Mouse (Mus musculus) CH12.LX (cell line): ENCODE results near the gene Lmbrd1. TPM values are rescaled to one million over a fixed set of nuclear protein-coding genes. Genes with fewer than 3 reads are reported as not detected.

Experiments
- DNase-seq: peaks from one replicate; pipeline ENCODE4 v3.0.0-alpha.2; 2013; ENCODE audit errors: extremely low read depth
- H3K27ac ChIP-seq: 2 replicates; pipeline ENCODE4 v1.5.1; 2012; ENCODE audit warnings: low read depth, mild to moderate bottlenecking, control low read depth, moderate library complexity; ENCODE audit not compliant: insufficient read depth
- H3K27me3 ChIP-seq: replicated peaks from 2 replicates; pipeline ENCODE3; 2012; ENCODE audit warnings: inconsistent platforms
- H3K36me3 ChIP-seq, 2 experiments: replicated peaks in 1 of 2; 2 replicates each; pipeline versions ENCODE3 to v1.6.1; 2012; ENCODE audit warnings: inconsistent platforms in 1 of 2, low read length in 1 of 2, mild to moderate bottlenecking in 1 of 2, mixed read lengths in 1 of 2, moderate library complexity in 1 of 2; ENCODE audit not compliant: control insufficient read depth in 1 of 2, insufficient read depth in 1 of 2
- H3K4me1 ChIP-seq, 2 experiments: 2 replicates each; pipeline ENCODE4 v1.6.1; 2012; ENCODE audit warnings: inconsistent platforms in 1 of 2, moderate library complexity in 1 of 2; ENCODE audit not compliant: insufficient read depth in 2 of 2, control insufficient read depth in 1 of 2
- H3K4me2 ChIP-seq: 2 replicates; pipeline ENCODE4 v1.6.1; 2012; ENCODE audit warnings: low read depth, mild to moderate bottlenecking, control low read depth; ENCODE audit not compliant: poor library complexity, insufficient read depth, severe bottlenecking
- H3K4me3 ChIP-seq, 3 experiments: fragments of 150-350 bp in 1 of 3; sonication (generic) in 1 of 3; replicated peaks in 1 of 3; 2 replicates each; pipeline versions ENCODE3 to v1.5.1; 2011 to 2012; ENCODE audit warnings: low read depth in 2 of 3, low read length in 2 of 3, mild to moderate bottlenecking in 2 of 3, moderate library complexity in 2 of 3, control low read depth in 1 of 3, improper control_type of control experiment in 1 of 3, inconsistent platforms in 1 of 3, mixed read lengths in 1 of 3; ENCODE audit not compliant: poor library complexity in 1 of 3
- H3K79me2 ChIP-seq: replicated peaks from 2 replicates; pipeline ENCODE4 v1.6.1; 2012; ENCODE audit warnings: mild to moderate bottlenecking, moderate library complexity; ENCODE audit not compliant: control insufficient read depth, poor library complexity, insufficient read depth, severe bottlenecking; ENCODE audit errors: extremely low read depth
- H3K9ac ChIP-seq: 2 replicates; pipeline ENCODE4 v1.6.1; 2012; ENCODE audit warnings: low read depth, mild to moderate bottlenecking, control low read depth, moderate library complexity; ENCODE audit not compliant: insufficient read depth
- H3K9me3 ChIP-seq: replicated peaks from 2 replicates; pipeline ENCODE3; 2012; ENCODE audit warnings: low read length, inconsistent platforms, mixed read lengths
- BHLHE40 ChIP-seq: IDR thresholded peaks from 2 replicates; pipeline ENCODE4 v1.6.1; 2011; ENCODE audit warnings: mild to moderate bottlenecking, low read depth, low read length, improper control_type of control experiment
- CHD2 ChIP-seq: IDR thresholded peaks from 2 replicates; pipeline ENCODE4 v1.6.1; 2011; ENCODE audit warnings: low read length, improper control_type of control experiment
- CTCF ChIP-seq, 2 experiments: IDR thresholded peaks in 1 of 2; conservative IDR thresholded peaks in 1 of 2; 2 replicates each; pipeline ENCODE4 v1.5.1; 2011 to 2012; ENCODE audit warnings: low read depth in 2 of 2, low read length in 2 of 2, improper control_type of control experiment in 1 of 2, inconsistent platforms in 1 of 2, mild to moderate bottlenecking in 1 of 2, moderate library complexity in 1 of 2
- E2F4 ChIP-seq: IDR thresholded peaks from 2 replicates; pipeline ENCODE4 v1.6.1; 2011; ENCODE audit warnings: low read depth, low read length, improper control_type of control experiment; ENCODE audit not compliant: insufficient replicate concordance
- ETS1 ChIP-seq: conservative IDR thresholded peaks from 2 replicates; pipeline ENCODE4 v1.6.1; 2012; ENCODE audit warnings: low read depth, mild to moderate bottlenecking, inconsistent platforms, low read length, improper control_type of control experiment, moderate library complexity
- GABPA ChIP-seq: IDR thresholded peaks from 2 replicates; pipeline ENCODE4 v1.6.1; 2012; ENCODE audit warnings: low read depth, low read length, improper control_type of control experiment, inconsistent platforms; ENCODE audit not compliant: insufficient replicate concordance
- HCFC1 ChIP-seq: IDR thresholded peaks from 2 replicates; pipeline ENCODE4 v1.6.1; 2012; ENCODE audit warnings: low read depth, mild to moderate bottlenecking, inconsistent platforms, low read length, improper control_type of control experiment
- JUN ChIP-seq: IDR thresholded peaks from 2 replicates; pipeline ENCODE4 v1.6.1; 2011; ENCODE audit warnings: low read depth, mild to moderate bottlenecking, low read length, improper control_type of control experiment, moderate library complexity; ENCODE audit not compliant: insufficient read depth
- MAX ChIP-seq: IDR thresholded peaks from 2 replicates; pipeline ENCODE4 v1.6.1; 2011; ENCODE audit warnings: low read length, improper control_type of control experiment
- MAZ ChIP-seq: IDR thresholded peaks from 2 replicates; pipeline ENCODE4 v1.6.1; 2012; ENCODE audit warnings: low read depth, mild to moderate bottlenecking, inconsistent platforms, low read length, improper control_type of control experiment, moderate library complexity
- MXI1 ChIP-seq: IDR thresholded peaks from 2 replicates; pipeline ENCODE4 v1.6.1; 2011; ENCODE audit warnings: mild to moderate bottlenecking, low read depth, low read length, improper control_type of control experiment
- MYC ChIP-seq: IDR thresholded peaks from 2 replicates; pipeline ENCODE4 v1.6.1; 2011; ENCODE audit warnings: low read depth, mild to moderate bottlenecking, improper control_type of control experiment, low read length
- NELFE ChIP-seq: IDR thresholded peaks from 2 replicates; pipeline ENCODE4 v1.6.1; 2011; ENCODE audit warnings: low read depth, low read length, improper control_type of control experiment
- NRF1 ChIP-seq: IDR thresholded peaks from 2 replicates; pipeline ENCODE4 v1.6.1; 2014; ENCODE audit warnings: low read depth, mild to moderate bottlenecking, inconsistent platforms, low read length, improper control_type of control experiment, moderate library complexity
- POLR2AphosphoS2 ChIP-seq: IDR thresholded peaks from 2 replicates; pipeline ENCODE4 v1.6.1; 2011; ENCODE audit warnings: low read depth, low read length, improper control_type of control experiment
- RCOR1 ChIP-seq: conservative IDR thresholded peaks from 2 replicates; pipeline ENCODE4 v1.6.1; 2012; ENCODE audit warnings: low read depth, mild to moderate bottlenecking, inconsistent platforms, low read length, improper control_type of control experiment
- TBP ChIP-seq: conservative IDR thresholded peaks from 2 replicates; pipeline ENCODE4 v1.6.1; 2011; ENCODE audit warnings: low read depth, low read length, improper control_type of control experiment
- ZC3H11A ChIP-seq: IDR thresholded peaks from 2 replicates; pipeline ENCODE4 v1.6.1; 2012; ENCODE audit warnings: low read depth, mild to moderate bottlenecking, inconsistent platforms, low read length, improper control_type of control experiment
- ZKSCAN1 ChIP-seq: IDR thresholded peaks from 2 replicates; pipeline ENCODE4 v1.6.1; 2012; ENCODE audit warnings: low read depth, inconsistent platforms, low read length, improper control_type of control experiment, borderline replicate concordance
- dilution Hi-C: fragments of 300-500 bp; cut with MboI; formaldehyde crosslinking; loops from 2 replicates; pipeline ENCODE4 v1.14.3; 2020; ENCODE audit warnings: low sequenced_read_pairs; ENCODE audit not compliant: extremely low pct_unique_long_range_greater_than_20kb, extremely low pct_ligation_motif_present
- in situ Hi-C: fragments of 300-500 bp; cut with MboI; formaldehyde crosslinking; loops from 3 replicates; pipeline ENCODE4 v1.14.3; 2019; ENCODE audit warnings: low sequenced_read_pairs, low pct_ligation_motif_present, low pct_unique_long_range_greater_than_20kb, mixed read lengths
- polyA plus RNA-seq: library from polyadenylated mRNA; unstranded; fragments of >175 nt; gene quantifications from 2 replicates; pipeline ENCODE4 v1.2.1, GENCODE M21; 2012; ENCODE audit warnings: low read depth; ENCODE audit not compliant: insufficient read length
- total RNA-seq, 2 experiments: library from RNA; depleted of rRNA; stranded (reverse); fragments of 300-350 nt in 1 of 2; fragments of >200 nt in 1 of 2; gene quantifications; 2 replicates each; pipeline ENCODE4 v1.2.3; 2012 to 2014

Gene Lmbrd1
- total and polyA plus RNA-seq, 3 experiments: 8.6 to 21.2 (median 17.3) TPM

DNA sequence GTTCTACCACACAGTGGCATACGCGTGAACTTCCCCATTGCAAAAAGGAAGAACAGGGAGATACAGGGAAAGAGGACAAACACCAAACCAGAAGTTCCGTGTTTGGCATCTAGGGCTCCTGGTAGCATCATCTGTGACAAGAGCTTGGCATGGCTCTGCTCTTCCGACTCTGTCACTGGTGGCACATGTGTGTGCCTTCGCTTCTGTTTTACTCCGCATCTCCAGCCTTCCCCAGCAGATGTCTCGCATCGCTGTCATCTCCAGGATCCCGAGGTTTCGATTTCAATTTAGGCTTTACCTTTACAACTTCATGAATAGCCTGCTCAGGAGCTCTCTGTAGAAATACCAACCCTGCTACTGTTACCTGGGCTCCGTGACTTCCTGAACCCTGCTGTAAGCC lies 51.4 kb downstream of the Lmbrd1 start:
- H3K9me3 ChIP-seq: no peaks in the 10 kb centered on the region
- no peak for DNase-seq
- in situ Hi-C loops: no loop called here
- H3K36me3 ChIP-seq: peaks cover 17 to 53% of the 10 kb centered on the region in 2 experiments
- peaks cover 0 to 5% of the 10 kb centered on the region in 2 experiments; a peak in 1 of 4 replicates for H3K4me1 ChIP-seq
- dilution Hi-C loops: no loop called here
- H3K27ac ChIP-seq: no peak overlapping the region
- H3K9ac ChIP-seq: no peak overlapping the region
- H3K27me3 ChIP-seq: no peaks in the 10 kb centered on the region
- no peak overlapping the region for H3K4me2 ChIP-seq
- no peaks in the 10 kb centered on the region for H3K79me2 ChIP-seq
- no peak overlapping the region for H3K4me3 ChIP-seq
- no peak for TF ChIP-seq E2F4
- no peak for TF ChIP-seq NRF1
- TF ChIP-seq ZC3H11A: no peak
- TF ChIP-seq RCOR1: no peak
- TF ChIP-seq MYC: no peak
- no peak for TF ChIP-seq MAX
- no peak for TF ChIP-seq JUN
- TF ChIP-seq, all 38 proteins: peak for 0

DNA sequence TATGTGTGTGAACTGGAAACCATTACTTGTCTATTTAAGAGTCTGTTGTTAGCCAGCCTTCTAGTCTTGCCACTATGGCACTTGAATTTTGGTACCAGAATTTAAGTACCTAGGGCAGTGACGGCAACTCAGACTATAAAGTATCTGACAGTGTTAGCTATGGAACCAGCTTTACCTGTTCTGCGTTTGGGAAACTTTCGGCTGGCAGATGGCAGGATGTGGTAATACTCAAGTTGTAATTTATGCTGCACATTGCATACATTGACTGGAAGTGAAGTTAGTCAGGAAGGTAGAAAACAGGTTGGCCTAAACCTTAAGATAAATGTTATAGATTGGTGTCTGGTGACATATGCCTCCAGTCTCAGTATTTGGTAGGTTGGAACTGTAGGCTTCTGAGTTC lies 53.9 kb downstream of the Lmbrd1 start:
- DNase-seq: no peak
- Histone ChIP-seq H3K79me2 (no peaks in the 10 kb centered on the region), H3K4me2 (no peak overlapping the region), H3K27me3 (no peaks in the 10 kb centered on the region), H3K4me1 (peaks cover 0 to 5% of the 10 kb centered on the region in 2 experiments; a peak in 1 of 4 replicates), H3K27ac (no peak overlapping the region), H3K36me3 (peaks cover 17 to 65% of the 10 kb centered on the region in 2 experiments), H3K4me3 (no peak overlapping the region), H3K9me3 (no peaks in the 10 kb centered on the region), H3K9ac (no peak overlapping the region)
- in situ Hi-C loops (no loop called here), dilution Hi-C loops (no loop called here)
- no peak for TF ChIP-seq ETS1
- no peak for TF ChIP-seq MYC
- TF ChIP-seq POLR2AphosphoS2: no peak
- TF ChIP-seq CHD2: no peak
- TF ChIP-seq JUN: no peak
- no peak for TF ChIP-seq RCOR1
- no peak for TF ChIP-seq MXI1
- no peak for TF ChIP-seq E2F4
- no peak for TF ChIP-seq ZKSCAN1
- no peak for TF ChIP-seq CTCF (conservative IDR thresholded peaks at IDR 0.05 in 1 of 2, IDR thresholded peaks at IDR 0.05 in 1 of 2; ENCODE audit: low read depth in 2 of 2, low read length in 2 of 2)
- no peak for TF ChIP-seq NELFE
- TF ChIP-seq TBP: no peak
- no peak for TF ChIP-seq HCFC1
- TF ChIP-seq BHLHE40: no peak
- TF ChIP-seq GABPA: no peak
- no peak for TF ChIP-seq NRF1
- TF ChIP-seq MAZ: no peak
